Comparison of ENCODE assay signal across 9 mouse cellular contexts in the genomic region with DNA sequence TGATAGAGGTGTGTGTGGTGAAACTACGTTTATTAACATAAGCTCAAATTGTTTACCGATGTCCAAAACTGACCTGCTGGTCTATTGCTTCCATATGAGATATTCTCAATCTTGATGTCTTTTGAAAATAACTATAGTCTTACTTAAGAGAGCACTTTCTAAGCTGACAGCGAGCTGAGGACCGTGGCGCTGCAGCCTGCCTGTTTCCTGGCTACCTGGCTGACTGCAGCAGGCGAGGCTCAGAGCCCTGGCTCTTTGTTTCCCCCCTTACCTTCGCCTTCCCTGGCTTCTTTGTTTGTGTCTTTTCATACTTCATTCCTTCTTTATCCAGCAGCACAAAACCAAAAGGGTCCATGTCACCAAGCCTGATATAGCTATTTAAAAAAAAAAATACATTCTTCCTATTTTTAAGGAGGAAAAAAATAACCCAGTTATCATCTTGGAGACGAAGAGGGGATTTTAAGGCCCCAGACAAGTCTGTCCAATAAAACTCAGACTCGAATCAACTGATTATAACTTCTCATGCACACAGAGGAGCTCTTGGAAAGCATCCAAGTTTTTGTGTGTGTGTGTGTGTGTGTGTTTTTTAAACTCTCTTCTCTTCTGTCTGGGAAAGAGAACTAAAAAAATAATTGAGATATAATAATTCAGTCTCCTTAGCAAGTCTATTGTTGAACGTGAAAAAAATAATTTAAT. TPM values are rescaled to one million over a fixed set of nuclear protein-coding genes. Genes with fewer than 3 reads are reported as not detected.
DNase-seq lines count a peak whose midpoint lies in the region; ATAC-seq lines count a peak whose summit lies in the region.
"Had no signal": no experiment of that assay in that cellular context is flagged by ENCODE, and none has a peak within 500 bp of the region (broad histone marks: within the 10 kb centered on the region; RNA-seq: fewer than 3 reads in every experiment).

No protein-coding gene starts in this region.

- DNase-seq in heart, postnatal 4 days, result no peak
- peak; percentile 37 for DNase-seq in adipocyte (ENCODE audit: low spot score)
- no peak for DNase-seq in yolk sac, embryonic 10.5 days (ENCODE audit: low spot score)
- no peak for DNase-seq in right cerebral cortex, postnatal 4 days
- DNase-seq: kidney, adult 18-20 months had no signal

- no peaks in the 10 kb centered on the region for H3K27me3 ChIP-seq in heart, embryonic 14.5 days (ENCODE audit: control insufficient read depth, insufficient read depth, low read length)
- no peaks in the 10 kb centered on the region for H3K27me3 ChIP-seq in forebrain, embryonic 15.5 days
- H3K27me3 ChIP-seq in midbrain, embryonic 12.5 days, result no peaks in the 10 kb centered on the region
- H3K27me3 ChIP-seq: liver, embryonic 15.5 days had no signal

- H3K4me3 ChIP-seq in heart, embryonic 14.5 days (ENCODE audit: control insufficient read depth in 1 of 2, insufficient read depth in 1 of 2, low read depth in 1 of 2, low read length in 2 of 2), result peak overlapping the region; percentile 17 to 26
- H3K4me3 ChIP-seq in forebrain, embryonic 15.5 days, result no peak overlapping the region
- H3K4me3 ChIP-seq in midbrain, embryonic 12.5 days, result peak overlapping the region; percentile 25
- H3K4me3 ChIP-seq: liver, embryonic 15.5 days had no signal

- no peak for ATAC-seq in heart, embryonic 14.5 days (ENCODE audit: insufficient number of reproducible peaks, insufficient read depth, low FRiP score, low read depth)
- no peak for ATAC-seq in forebrain, embryonic 15.5 days (replicated peaks)
- ATAC-seq in midbrain, embryonic 12.5 days (ENCODE audit: low FRiP score, low read depth), result no peak

- no peaks in the 10 kb centered on the region for H3K36me3 ChIP-seq in heart, embryonic 14.5 days (ENCODE audit: control insufficient read depth, insufficient read depth, low read length)
- H3K36me3 ChIP-seq in forebrain, embryonic 15.5 days, result 0 out of 2 replicates have a peak, but pooled peaks cover 3% of the 10 kb centered on the region
- peaks cover 3% of the 10 kb centered on the region for H3K36me3 ChIP-seq in midbrain, embryonic 12.5 days
- H3K36me3 ChIP-seq: liver, embryonic 15.5 days had no signal

- peak overlapping the region; percentile 45 for H3K9ac ChIP-seq in heart, embryonic 14.5 days (ENCODE audit: low read length)
- H3K9ac ChIP-seq in forebrain, embryonic 15.5 days (replicated peaks), result 0 out of 2 replicates have a peak overlapping the region, but pooled peaks have one; percentile 10
- H3K9ac ChIP-seq in midbrain, embryonic 12.5 days (replicated peaks), result peak overlapping the region; percentile 47; the same call in 1 of the 2 replicates
- H3K9ac ChIP-seq: liver, embryonic 15.5 days had no signal

- H3K4me2 ChIP-seq in heart, embryonic 14.5 days (ENCODE audit: low read length), result peak overlapping the region; percentile 56
- H3K4me2 ChIP-seq in forebrain, embryonic 15.5 days (replicated peaks), result no peak overlapping the region
- H3K4me2 ChIP-seq in midbrain, embryonic 12.5 days (replicated peaks), result peak overlapping the region; percentile 30
- H3K4me2 ChIP-seq: liver, embryonic 15.5 days had no signal

- peak overlapping the region; percentile 79 to 89 for H3K27ac ChIP-seq in heart, embryonic 14.5 days (replicated peaks in 1 of 2; ENCODE audit: control insufficient read depth in 1 of 2, insufficient read depth in 1 of 2, low read depth in 2 of 2, low read length in 2 of 2)
- H3K27ac ChIP-seq in forebrain, embryonic 15.5 days (replicated peaks), result peak overlapping the region; percentile 44
- H3K27ac ChIP-seq in midbrain, embryonic 12.5 days (replicated peaks), result peak overlapping the region; percentile 77
- H3K27ac ChIP-seq: liver, embryonic 15.5 days had no signal

- WGBS in heart, embryonic 14.5 days, result 43% methylated on average over 10 of the region's 10 CpGs
- 28% methylated on average over 10 of the region's 10 CpGs for WGBS in forebrain, embryonic 15.5 days
- 55% methylated on average over 10 of the region's 10 CpGs for WGBS in midbrain, embryonic 12.5 days

- H3K9me3 ChIP-seq in heart, embryonic 14.5 days (ENCODE audit: control insufficient read depth, low read length), result 0 out of 2 replicates have a peak, but pooled peaks cover 3% of the 10 kb centered on the region
- H3K9me3 ChIP-seq in forebrain, embryonic 15.5 days, result no peaks in the 10 kb centered on the region
- H3K9me3 ChIP-seq in midbrain, embryonic 12.5 days, result no peaks in the 10 kb centered on the region
- H3K9me3 ChIP-seq: liver, embryonic 15.5 days had no signal

- peaks cover 2 to 22% of the 10 kb centered on the region in 2 experiments for H3K4me1 ChIP-seq in heart, embryonic 14.5 days (ENCODE audit: control insufficient read depth in 2 of 2, insufficient read depth in 2 of 2, low read length in 2 of 2)
- peaks cover 6% of the 10 kb centered on the region for H3K4me1 ChIP-seq in forebrain, embryonic 15.5 days
- peaks cover 6% of the 10 kb centered on the region; the same call in 1 of the 2 replicates for H3K4me1 ChIP-seq in midbrain, embryonic 12.5 days
- H3K4me1 ChIP-seq: liver, embryonic 15.5 days had no signal

RNA-seq across cellular contexts. Expression of gene Fbxl17, which starts 48.4 kb away (rescaled TPM):
- polyA plus RNA-seq in heart, embryonic 14.5 days (2014; fragmentation: Nextera tagmentation; extraction: Ambion mirVana), result 17.4 and 17.6 TPM in 2 replicates
- total RNA-seq in heart, postnatal 4 days (2021), result 10 to 100 TPM; 35.6 to 37.3 TPM
- polyA plus RNA-seq in forebrain, embryonic 15.5 days (2015; fragmentation: Nextera tagmentation; extraction: Ambion mirVana), result 8.1 and 8.7 TPM in 2 replicates
- polyA plus RNA-seq in midbrain, embryonic 12.5 days (2016; fragmentation: Nextera tagmentation; extraction: Ambion mirVana), result 27.0 and 37.1 TPM in 2 replicates
